Mouse (Mus musculus) small intestine, adult 2 months (tissue): Measurements from ENCODE around the gene Sik3.

Experiments
- CTCF ChIP-seq: fragments of 200-500 bp; IDR thresholded peaks from 2 replicates; pipeline ENCODE4 v1.5.1; 2012; ENCODE audit warnings: low read depth, mild to moderate bottlenecking, control low read depth, inconsistent platforms, low read length, moderate library complexity, mixed read lengths; ENCODE audit not compliant: insufficient replicate concordance, insufficient read length; ENCODE audit errors: extremely low read depth
- POLR2A ChIP-seq: fragments of 200-500 bp; IDR thresholded peaks from 2 replicates; pipeline ENCODE4 v1.6.1; 2012; ENCODE audit warnings: low read depth, mild to moderate bottlenecking, control low read depth, inconsistent platforms, low read length, moderate library complexity

DNA sequence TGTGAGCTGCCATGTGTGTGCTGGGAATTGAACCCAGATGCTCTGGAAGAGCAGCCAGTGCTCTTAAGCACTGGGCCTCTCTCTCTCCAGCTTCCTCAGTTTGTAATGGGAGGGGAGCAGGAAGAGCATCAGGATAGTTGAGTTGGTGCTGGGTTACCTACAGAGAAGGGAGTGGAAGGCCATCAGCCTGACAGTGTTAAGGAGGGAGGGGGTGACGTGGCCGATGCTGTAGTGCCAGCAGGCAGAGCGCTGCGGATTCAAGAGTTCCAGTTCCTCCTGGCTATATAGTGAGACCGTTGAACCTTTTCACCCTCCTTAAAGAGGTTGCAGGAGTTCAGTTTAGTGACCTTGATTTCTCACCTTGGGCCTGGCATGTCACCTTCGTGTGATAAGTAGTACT, 18.3 kb downstream of the Sik3 start:
- TF ChIP-seq CTCF (no peak), POLR2A (no peak)
